Mouse (Mus musculus) natural killer cell, adult 2 months (primary cell): ENCODE measurements at regions not wholly inside any gene's neighbourhood (a gene's known extent, or its start where the extent isn't known, plus 50 kb on each side); places are given as distances from the start of the nearest gene placed in this dataset.
"Not testable (repeated sequence)": the region's sequence is repeated elsewhere in the genome, so short reads cannot be mapped to it uniquely, and the experiment has no call there.

Experiments used
- DNase-seq, 2 experiments: peaks; one replicate each; pipeline ENCODE4 v3.0.0; 2022; ENCODE audit warnings: low spot score in 2 of 2

DNA sequence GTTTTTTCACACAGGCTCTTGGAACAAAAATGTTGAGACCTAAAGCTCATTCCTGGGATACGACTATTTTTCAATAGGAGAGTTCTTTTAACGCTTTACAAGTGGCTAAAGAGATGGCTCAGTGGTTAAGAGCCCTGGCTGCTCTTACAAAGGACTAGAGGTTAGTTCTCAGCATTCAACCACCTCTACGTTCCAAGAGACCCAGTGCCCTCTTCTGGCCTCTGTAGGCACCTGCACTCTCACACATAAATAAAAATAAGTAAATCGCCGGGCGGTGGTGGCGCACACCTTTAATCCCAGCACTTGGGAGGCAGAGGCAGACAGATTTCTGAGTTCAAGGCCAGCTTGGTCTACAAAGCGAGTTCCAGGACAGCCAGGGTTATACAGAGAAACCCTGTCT lies 70.5 kb upstream of the Rad23b start:
- not testable (repeated sequence) for DNase-seq

DNA sequence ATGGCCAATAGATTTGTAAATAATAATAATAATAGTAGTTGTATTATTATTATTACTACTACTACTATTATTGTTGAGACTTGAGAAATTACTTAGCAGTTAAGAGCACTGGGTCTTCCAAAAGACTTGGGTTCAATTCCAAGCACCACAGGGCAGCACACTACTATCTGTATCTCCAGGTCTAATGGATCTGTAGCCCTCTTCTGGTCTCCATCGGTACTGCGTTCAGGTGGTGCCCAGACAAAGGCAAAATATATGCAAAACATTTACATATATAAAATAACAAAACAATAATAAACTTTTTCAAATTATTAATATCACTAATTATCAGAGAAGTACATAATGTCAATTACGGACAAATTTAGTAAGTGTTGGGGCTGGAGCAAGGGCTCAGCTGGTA lies 69.1 kb upstream of the Rad23b start:
- DNase-seq: peak in 1 of 2 experiments; percentile 26

GRCm38 (mm10) chr4:55281486-55282096 lies 68.3 kb upstream of the Rad23b start:
- DNase-seq: no peak

DNA sequence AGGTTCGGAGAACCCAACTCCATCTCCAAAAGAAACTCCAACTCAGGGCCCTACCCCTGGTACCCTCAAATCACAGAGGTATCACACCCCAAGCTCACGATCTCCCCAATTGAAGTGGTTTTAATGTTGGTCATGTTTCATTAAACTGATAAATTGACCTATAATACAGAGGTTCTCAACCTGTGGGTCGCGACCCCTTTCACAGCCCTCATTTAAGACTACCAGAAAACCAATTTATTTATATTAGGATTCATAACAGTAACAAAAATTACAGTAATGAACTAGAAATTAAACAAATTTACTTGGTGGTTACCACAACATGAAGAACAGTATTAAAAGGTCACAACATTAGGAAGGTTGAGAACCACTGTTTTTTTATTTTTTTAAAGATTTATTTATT lies 67.4 kb upstream of the Rad23b start:
- DNase-seq: no peak

DNA sequence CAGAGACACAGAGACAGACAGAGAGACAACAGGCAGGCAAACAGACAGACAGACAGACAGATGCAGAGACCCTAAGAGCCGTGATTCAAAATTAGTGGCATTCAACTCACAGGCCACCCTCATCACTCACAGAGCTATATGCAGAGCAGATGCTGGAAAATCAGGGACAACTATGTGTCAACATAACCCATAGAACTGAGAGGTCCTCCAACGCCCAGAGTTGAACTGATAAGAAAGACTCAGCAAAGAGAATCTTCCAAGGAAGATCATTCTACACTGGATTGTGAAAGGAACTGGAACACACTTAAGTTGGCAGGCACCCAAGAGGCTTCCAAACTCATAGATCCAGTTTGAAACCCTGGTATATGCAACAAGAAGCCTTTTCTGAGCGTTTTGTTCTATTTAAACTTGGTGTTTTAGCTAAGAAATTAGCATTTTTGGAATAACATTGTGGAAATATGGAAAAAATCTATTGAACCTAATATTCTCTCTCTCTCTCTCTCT lies 65.1 kb upstream of the Rad23b start:
- no peak for DNase-seq

DNA sequence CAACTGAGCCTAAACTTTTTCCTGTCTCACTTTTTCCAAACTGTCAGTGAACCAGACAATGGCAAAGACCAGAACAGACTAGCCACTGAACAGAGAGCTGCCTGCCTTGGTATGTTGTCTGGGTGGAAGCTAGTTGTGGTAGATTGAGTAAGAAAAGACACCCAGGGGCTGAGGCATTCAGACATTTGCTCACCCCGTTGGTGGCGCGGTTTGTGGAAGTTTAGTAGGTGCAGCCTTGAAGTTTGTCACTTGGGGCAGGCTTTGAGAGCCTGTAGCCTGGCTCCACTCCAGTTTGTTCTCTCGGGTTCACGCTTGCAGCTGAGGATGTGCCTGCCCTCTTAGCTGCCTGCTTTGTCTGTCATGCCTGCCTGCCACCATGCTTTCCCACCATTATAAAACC lies 64.2 kb upstream of the Rad23b start:
- DNase-seq: no peak

GRCm38 (mm10) chr4:55288456-55288855 lies 61.4 kb upstream of the Rad23b start:
- no peak for DNase-seq

GRCm38 (mm10) chr4:55292277-55292676 lies 57.6 kb upstream of the Rad23b start:
- peak in 1 of 2 experiments; percentile 4 for DNase-seq

GRCm38 (mm10) chr4:55292701-55293100 lies 57.1 kb upstream of the Rad23b start:
- no peak for DNase-seq

- no peak for DNase-seq
Measured at GRCm38 (mm10) chr4:55293347-55294079, 56.3 kb upstream of the Rad23b start.

DNA sequence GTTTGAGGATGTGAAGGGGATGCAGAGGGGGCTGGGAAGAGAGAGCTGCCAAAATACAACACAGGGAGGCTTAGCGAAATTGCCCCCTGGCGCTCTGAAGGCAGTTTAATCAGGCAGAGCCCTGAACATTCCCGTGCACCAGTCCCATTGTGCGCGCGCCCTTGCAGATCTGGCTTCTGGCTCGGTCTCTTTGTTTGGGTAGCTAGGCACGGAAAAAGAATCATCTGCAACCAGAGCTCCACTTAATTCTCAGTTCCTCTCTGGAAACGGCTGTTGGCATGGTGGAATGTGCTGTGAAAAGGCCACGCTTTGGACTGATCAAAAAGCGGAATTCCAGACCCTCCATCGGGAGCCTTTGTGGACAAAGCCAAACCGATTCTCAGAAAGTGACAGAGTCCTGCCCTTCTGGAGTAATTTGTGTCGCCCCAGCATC lies 55.6 kb upstream of the Rad23b start:
- no peak for DNase-seq

- DNase-seq: no peak
Measured at GRCm38 (mm10) chr4:55297841-55298240, 52.0 kb upstream of the Rad23b start.
